ENCODE assay signal across 16 mouse cellular contexts in genomic region chr1:131941501-131941900, GRCm38 (mm10). TPM values are rescaled to one million over a fixed set of nuclear protein-coding genes. Genes with fewer than 3 reads are reported as not detected.
"Had no signal": no experiment of that assay in that cellular context is flagged by ENCODE, and none has a peak within 500 bp of the region (broad histone marks: within the 10 kb centered on the region; RNA-seq: fewer than 3 reads in every experiment).

No protein-coding gene starts in this region.

- H3K27me3 ChIP-seq: lung, embryonic 15.5 days; midbrain, embryonic 13.5 days; neural tube, embryonic 12.5 days had no signal

- DNase-seq: liver, postnatal 0 days; lung, adult 2 months; lung, postnatal 14 days; right cerebral cortex, postnatal 14 days; spleen, adult 18-20 months; thymus, adult 18-20 months; thymus, postnatal 14 days; thymus, postnatal 36 days had no signal

- H3K9me3 ChIP-seq: lung, embryonic 15.5 days; megakaryocyte, embryonic 14.5 days; midbrain, embryonic 13.5 days; neural tube, embryonic 12.5 days had no signal

- H3K4me1 ChIP-seq: lung, embryonic 15.5 days; midbrain, embryonic 13.5 days had no signal

- H3K36me3 ChIP-seq: neural tube, embryonic 12.5 days had no signal

- H3K9ac ChIP-seq: liver, postnatal 0 days; lung, embryonic 15.5 days; midbrain, embryonic 13.5 days; neural tube, embryonic 12.5 days had no signal

- H3K4me2 ChIP-seq: lung, embryonic 15.5 days; midbrain, embryonic 11.5 days; midbrain, embryonic 13.5 days; neural tube, embryonic 12.5 days had no signal

- ATAC-seq: liver, postnatal 0 days; midbrain, embryonic 13.5 days; midbrain, embryonic 16.5 days had no signal

- H3K27ac ChIP-seq: lung, embryonic 15.5 days; macrophage; midbrain, embryonic 13.5 days; neural tube, embryonic 12.5 days had no signal

- H3K4me3 ChIP-seq: lung, embryonic 15.5 days; megakaryocyte, embryonic 14.5 days; midbrain, embryonic 13.5 days; neural tube, embryonic 12.5 days had no signal

RNA-seq across cellular contexts. Expression of gene Slc45a3, which starts 21.3 kb away (rescaled TPM):
- total RNA-seq: neutrophil, adult 5-6 weeks had no signal
